Mouse (Mus musculus) large intestine, adult 2 months (tissue): ENCODE results near the gene Ccdc175. TPM values are rescaled to one million over a fixed set of nuclear protein-coding genes. Genes with fewer than 3 reads are reported as not detected.

Source experiments
- DNase-seq: peaks from one replicate; pipeline ENCODE4 v3.0.0-alpha.2; 2012; ENCODE audit warnings: low read depth, low spot score
- WGBS: fragments of 180-500 bp; shearing (Covaris S2); methylation state at CpG from one replicate; pipeline ENCODE4 v1.1.7; 2018; 5-methylcytosine and 5-hydroxymethylcytosine counted together
- polyA plus RNA-seq: library from polyadenylated mRNA; depleted of rRNA; stranded (reverse); fragments of >200 nt; gene quantifications from 2 replicates; pipeline ENCODE4 v1.2.3, GENCODE M21; 2012; rRNA removed

Gene Ccdc175
- polyA plus RNA-seq, 1 experiment, result not detected

GRCm38 (mm10) chr12:72052571-72052970, 132.3 kb downstream of the Ccdc175 start:
- no peak for DNase-seq
- WGBS, result 81% methylated on average over 6 of the region's 6 CpGs

Other genes starting within 250 kb of the Ccdc175 start
- 0.24 and 0.34 TPM in 2 replicates for gene Gpr135, start 113.9 kb downstream of the Ccdc175 start, polyA plus RNA-seq
- 2.1 and 2.9 TPM in 2 replicates for gene L3hypdh, start 99.6 kb downstream of the Ccdc175 start, polyA plus RNA-seq
- 36.2 and 38.0 TPM in 2 replicates for gene Jkamp, start 99.4 kb downstream of the Ccdc175 start, polyA plus RNA-seq
- 8.4 and 9.0 TPM in 2 replicates for gene Rtn1, start 224.0 kb upstream of the Ccdc175 start, polyA plus RNA-seq